Mouse (Mus musculus): ENCODE results near the gene Zfp800.

- no peak for TF ChIP-seq MAFK (IDR thresholded peaks at IDR 0.05; ENCODE audit: insufficient read depth, low read depth, low read length)
- TF ChIP-seq ZNF384 (IDR thresholded peaks at IDR 0.05; ENCODE audit: low read depth, low read length), result no peak
- no peak for TF ChIP-seq ZC3H11A (IDR thresholded peaks at IDR 0.05; ENCODE audit: borderline replicate concordance, low read depth, low read length)
- TF ChIP-seq HCFC1 (IDR thresholded peaks at IDR 0.05; ENCODE audit: borderline replicate concordance, insufficient read depth, low read length), result no peak
- no peak for TF ChIP-seq CHD2 (IDR thresholded peaks at IDR 0.05; ENCODE audit: low read depth, low read length)
These were observed at the start of gene Zfp800 for GRCm38 (mm10) chr6:28397681-28398203.
